Mouse (Mus musculus) thymus, postnatal 14 days (tissue): ENCODE measurements around the gene Hoxc13.

Experiments
- DNase-seq: peaks from one replicate; pipeline ENCODE4 v3.0.0; 2021

Gene Hoxc13

DNA sequence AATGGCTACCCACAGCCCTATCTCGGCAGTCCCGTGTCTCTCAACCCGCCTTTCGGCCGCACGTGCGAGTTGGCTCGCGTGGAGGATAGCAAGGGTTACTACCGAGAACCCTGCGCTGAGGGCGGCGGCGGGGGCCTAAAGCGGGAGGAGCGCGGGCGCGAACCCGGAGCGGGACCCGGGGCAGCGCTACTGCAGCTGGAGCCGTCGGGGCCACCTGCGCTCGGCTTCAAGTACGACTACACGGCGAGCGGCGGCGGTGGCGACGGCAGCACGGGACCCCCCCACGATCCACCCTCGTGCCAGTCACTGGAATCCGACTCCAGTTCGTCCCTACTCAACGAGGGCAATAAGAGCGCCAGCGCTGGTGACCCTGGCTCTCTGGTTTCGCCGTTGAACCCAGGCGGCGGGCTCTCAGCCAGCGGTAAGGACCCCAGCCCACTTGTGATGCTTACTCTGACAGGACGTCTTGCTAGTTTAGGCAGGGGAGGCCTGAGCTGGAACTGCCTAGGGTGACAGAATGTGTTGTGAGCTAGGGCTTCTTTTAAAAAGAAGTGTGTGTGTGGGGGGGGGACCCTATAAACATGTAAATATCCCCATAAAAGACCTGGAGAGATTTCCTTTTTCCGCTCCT lies 16.2 kb downstream of the Hoxc13 start:
- DNase-seq = no peak

DNA sequence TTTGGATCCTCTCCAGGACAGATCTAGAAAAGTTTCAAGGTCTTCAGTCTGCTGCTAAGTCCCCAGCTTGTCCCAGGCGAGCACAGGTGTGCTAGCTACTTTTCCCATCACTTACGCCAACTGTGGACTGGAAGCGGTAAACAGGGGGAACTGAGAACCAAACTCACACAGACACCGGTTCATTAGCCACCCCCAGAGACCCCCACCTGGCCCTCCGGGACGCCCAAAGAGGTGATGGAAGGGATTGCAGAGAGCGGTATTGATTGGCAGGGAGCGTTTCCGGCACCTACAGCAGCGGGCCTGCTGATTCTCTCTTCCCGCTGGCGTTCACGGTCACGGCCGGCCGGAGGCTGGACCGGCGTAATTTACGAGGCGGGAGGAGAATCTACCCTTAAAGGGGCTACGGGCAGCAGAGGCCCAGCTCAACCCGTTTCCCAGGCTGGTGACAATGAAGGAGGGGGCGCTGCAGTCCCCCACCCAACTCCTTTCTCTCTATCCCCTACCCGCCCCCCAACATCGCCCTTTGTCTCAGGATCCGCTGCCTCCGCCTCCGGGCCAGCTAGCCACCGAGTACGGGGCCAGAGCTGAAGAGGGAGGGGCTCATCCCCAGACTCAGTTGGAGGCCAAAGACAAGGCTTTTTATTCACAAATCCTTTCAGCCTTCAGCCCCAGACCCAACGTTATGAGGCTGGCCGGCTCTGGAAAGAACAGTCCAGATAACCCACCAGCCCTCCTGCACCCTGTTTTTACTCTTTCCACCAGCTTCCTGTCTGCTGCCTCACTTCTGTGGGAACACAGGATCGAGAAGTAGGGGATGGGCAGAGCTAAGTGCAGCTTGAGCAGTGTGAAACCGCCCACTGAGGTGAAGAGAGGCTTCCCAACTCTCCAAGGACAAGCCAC lies 18.6 kb downstream of the Hoxc13 start:
- no peak for DNase-seq

DNA sequence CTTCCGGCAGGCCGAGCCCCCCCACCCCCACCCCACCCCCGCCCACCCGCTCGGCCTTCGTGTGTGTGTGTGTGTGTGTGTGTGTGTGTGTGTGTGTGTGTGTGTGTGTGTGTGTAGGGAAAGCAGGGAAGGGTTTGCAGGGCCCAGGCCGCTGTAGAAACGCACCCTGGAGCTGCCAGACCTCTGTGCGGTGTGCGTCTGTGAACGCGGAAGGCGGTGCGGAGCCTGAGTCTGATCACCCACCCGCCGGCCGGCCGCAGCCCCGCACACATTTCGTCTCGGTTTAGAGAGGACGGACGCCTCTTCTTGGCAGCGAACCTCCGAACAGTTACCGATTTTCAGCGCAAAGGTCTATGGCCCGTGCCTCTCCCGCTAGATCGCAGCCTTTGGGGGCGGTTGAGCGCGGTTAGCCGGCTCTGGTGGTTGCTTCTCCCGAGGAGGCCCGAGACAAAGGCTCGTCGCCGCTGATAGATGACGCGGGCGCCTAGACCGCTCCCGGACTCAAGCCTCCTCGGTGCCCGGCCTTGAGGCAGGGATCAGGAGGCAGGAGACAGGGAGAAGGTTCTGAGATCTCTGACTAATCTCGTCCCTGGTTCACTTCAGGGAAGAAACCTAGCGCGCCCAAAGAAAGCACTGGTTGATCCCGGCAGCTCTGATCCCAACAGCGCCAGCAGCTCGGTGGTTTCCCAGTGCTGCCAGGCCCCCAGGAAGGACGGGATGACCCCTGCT lies 22.0 kb downstream of the Hoxc13 start:
- DNase-seq = no peak

DNA sequence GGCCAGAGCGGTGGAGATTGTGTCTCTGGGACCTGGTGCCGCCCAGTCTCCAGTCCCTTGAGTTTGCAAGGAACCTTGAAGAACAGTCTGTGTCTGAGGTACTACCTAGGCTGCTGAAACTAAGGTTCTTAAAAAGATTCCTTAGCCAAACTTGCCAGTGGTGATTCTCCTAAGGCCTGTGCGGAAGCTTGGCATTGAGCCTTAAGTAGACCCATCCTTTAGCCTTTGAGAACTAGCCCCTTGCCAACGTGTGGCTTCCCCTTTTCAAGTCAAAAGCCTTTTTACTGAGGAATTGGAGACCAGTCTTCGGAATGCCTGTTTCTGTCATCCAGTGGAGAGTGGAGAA lies 22.5 kb downstream of the Hoxc13 start:
- no peak for DNase-seq

DNA sequence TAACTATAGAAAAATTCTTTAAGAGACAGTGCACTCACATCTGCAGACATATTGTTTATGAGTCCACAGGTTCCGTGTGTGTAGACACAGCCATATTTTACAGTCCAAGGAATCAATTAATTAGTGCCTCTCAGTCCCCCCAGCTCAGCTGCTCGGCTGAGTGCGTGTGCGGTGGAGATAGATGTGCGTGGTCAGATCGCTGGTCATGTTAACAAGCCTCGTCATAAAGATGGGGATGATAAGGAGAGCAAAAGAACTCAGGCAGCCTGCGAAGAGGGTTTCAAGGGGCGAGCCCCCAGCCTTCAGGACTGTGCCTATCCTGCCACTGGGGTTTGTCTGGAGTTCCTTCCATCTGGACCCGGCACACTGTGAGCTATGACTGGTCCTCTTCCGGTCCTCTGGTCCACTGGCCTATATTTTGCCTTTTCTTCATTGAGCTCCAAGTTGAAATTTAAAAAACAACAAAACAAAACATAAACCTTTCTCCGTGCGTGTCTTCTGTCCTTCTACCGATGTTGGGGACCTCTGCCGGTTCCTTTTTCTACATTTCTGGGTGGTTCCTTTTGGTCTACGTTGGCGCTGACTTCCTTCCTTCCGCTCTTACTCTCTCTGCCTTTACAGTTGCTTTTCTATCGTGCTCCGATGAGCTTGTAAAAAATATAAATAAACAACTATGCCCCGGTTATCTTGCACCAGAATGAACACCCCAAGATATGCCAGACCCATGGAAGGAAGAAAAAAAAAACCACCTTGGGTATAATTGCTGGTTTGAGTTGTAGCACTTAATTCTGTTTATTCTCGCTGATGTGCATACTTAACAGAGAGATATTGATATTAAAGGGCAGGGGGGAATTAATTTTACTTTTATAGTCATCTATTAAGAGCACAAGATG lies 24.5 kb downstream of the Hoxc13 start:
- DNase-seq = no peak

DNA sequence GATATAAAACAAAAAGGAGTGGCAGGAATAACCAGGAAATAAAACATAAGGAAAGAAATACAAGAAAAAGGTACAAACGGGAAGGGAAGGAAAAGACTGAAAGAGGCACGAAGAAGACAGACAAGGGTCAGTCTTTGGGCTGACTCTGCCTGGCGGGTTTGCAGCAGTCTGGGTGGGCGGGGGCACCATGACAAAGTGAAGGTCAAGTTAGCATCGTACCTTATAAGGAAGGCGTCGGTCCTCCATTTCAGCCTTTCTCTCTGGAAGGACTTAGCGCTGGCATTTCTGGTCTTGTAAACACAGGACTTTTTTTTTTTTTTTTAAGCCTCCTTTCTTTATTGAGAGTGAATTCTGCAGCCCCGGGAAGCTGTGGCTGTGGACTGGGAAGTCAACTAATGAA lies 26.4 kb downstream of the Hoxc13 start:
- no peak for DNase-seq

DNA sequence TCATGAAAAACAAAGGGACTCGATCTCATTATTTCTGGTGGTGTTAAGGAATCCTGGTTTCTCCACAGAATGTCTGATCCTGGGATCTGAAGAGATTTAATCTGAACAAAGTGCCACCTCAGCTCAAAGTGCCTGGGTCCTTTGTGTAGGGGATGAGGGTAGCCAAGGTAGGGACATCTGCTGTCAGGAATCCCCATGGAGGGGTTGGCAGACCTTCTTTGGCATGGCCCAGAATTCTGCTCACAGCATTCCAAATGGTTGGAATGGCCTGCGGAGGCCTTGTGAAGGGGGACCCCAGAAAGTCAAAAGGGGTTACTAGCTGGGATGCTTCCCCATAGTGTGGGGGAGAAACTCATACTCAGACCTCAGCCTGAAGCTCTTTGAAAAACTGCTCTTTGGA lies 27.9 kb downstream of the Hoxc13 start:
- no peak for DNase-seq

DNA sequence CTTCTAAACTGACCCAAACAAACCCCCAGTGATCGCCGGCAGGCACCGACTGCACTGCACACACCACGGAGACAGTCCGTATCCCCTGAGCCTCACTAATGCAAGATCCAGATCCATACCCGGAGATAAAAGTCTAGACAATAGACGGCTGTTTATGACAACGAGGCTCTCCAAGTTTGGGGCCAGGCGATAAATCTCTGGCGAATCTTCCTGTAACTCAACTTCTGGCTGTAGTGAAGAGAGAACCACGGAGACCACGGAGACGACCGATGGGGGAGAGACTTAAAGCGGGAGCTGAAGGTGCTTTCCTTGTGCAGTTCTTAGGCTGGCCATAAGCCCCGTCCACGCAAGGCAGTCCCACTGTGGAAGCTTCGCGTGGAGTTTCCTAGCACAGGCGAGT lies 28.8 kb downstream of the Hoxc13 start:
- no peak for DNase-seq

DNA sequence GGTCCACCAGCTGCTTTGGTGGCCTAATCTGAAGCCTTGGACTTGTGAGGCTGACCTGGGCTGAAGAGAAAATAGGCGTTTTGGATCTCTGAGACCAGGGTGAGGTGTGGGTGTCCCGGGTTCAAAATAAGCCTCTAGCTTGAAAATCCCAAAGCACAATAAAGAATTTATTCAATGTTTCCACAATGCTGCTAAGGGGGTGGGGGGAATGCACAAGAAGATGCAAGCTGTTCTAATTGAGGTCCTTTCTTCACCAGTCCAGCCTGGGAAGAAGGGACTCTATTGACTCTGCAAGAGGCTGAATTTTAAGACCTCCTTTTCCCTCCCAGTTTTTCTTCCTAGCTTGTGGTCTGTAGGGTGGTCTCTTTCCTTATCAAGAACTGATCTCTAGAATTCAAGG lies 30.0 kb downstream of the Hoxc13 start:
- DNase-seq = no peak

DNA sequence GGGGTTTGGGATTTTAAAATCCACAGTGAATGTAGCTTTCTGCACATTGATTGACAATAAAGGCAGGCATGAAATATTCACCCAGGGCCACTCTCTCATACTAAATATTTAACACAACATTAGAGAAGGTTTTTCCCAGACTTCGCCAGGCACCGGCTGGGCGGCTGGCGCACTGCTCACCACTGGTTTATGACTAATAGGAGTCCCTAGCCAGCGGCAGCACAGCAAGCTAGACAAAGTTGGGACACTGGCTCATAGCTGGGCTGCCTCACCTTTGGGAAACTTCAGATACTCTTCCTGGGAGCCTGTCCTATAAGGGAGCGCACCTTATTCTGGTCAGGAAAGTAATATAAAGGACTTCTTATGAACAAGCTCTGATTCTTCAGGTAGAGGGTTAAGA lies 32.7 kb downstream of the Hoxc13 start:
- no peak for DNase-seq

DNA sequence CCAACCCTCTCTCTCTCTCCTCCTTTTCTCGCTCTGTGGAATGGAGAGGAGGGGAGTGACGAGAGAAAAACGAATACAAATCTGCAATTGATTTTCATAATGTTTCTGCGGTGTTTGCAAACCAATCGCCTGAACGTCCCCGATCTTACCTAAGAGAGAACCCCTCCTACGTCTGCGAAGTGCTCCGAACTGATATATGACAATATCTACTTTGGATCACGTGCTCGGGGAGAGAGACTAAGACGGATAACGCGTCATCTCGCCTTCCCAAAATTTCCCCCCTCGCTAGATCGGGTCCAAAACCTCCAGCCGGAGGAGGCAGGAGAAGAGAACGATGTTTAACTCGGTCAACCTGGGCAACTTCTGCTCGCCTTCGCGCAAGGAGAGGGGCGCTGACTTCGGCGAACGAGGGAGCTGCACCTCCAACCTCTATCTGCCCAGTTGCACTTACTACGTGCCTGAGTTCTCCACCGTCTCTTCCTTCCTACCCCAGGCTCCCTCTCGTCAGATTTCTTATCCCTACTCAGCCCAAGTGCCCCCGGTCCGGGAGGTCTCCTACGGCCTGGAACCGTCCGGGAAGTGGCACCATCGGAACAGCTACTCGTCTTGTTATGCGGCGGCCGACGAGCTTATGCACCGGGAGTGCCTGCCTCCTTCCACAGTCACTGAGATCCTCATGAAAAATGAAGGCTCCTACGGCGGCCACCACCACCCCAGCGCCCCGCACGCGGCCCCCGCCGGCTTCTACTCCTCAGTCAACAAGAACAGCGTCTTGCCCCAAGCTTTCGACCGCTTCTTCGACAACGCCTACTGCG lies 33.5 kb downstream of the Hoxc13 start, which contains the start of gene Hoxc11:
Gene Hoxc11 (plus strand): TSS at position 236 of the 815 bp plus-strand sequence.
- DNase-seq = no peak

DNA sequence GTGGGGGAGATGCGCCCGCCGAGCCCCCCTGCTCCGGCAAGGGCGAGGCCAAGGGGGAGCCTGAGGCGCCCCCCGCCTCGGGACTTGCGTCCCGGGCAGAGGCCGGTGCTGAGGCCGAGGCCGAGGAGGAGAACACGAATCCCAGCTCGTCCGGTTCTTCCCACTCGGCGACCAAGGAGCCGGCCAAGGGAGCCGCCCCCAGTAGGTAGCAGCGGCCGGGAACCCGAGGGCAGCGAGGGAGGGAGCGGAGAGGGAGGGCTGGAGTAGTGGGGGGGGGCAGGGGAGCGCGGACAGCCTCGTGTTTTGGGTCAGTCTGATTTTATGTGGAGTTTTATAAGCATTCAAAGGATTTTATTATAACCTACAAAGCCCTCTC lies 34.1 kb downstream of the Hoxc13 start:
- DNase-seq = no peak

DNA sequence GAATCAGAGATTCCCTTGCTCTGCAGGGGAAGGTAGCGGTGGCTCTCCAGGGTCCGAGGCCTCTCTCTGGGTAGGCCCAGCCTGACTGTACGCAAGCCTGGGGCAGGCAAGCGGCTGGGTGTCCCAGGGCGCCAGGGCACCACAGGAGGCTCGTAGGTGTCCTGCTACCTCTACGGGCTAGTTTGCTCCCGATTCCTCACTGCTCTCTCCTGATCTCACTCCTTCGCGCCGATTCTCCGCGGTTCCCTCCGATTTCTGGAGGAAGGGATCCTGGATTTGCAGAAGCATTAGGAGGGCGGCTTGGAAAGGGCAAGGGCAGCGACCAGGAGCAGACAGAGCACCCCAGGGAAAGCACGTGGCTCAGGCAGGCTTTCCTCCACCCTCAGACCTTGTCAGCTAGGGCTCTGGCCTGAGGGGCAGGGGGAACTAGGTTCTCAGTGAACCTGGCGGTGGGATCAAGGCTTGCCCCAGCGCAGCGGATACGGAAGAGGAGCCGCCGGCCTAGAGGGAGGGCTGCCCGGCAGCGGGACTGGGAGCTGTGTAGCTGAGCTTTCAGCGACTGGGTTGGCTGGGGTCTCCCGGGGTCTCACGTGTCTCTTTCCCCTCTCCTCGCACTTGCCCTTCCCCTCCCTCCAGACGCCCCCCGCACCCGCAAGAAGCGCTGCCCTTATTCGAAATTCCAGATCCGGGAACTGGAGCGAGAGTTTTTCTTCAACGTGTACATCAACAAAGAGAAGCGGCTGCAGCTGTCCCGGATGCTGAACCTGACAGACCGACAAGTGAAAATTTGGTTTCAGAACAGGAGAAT lies 35.1 kb downstream of the Hoxc13 start:
- DNase-seq = no peak

DNA sequence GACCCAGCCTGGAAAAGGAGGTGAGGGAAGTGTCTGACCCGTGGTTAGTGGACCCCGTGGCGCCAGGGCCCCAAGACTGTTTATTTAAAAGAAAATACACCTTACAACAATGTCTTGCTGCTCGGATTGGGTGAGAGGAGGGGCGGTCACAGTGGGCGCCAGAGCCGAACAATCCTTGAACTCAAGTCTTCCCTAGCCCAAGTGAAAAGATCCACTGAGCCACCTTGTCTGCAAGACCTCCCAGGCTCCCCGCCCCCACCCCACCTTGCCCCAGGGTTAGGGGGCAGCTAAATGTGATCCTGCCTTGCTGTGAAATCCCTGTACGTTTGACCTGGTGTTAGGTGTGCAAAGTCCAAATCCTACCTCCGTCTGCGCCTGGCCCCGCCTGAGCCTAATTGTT lies 36.0 kb downstream of the Hoxc13 start:
- no peak for DNase-seq

DNA sequence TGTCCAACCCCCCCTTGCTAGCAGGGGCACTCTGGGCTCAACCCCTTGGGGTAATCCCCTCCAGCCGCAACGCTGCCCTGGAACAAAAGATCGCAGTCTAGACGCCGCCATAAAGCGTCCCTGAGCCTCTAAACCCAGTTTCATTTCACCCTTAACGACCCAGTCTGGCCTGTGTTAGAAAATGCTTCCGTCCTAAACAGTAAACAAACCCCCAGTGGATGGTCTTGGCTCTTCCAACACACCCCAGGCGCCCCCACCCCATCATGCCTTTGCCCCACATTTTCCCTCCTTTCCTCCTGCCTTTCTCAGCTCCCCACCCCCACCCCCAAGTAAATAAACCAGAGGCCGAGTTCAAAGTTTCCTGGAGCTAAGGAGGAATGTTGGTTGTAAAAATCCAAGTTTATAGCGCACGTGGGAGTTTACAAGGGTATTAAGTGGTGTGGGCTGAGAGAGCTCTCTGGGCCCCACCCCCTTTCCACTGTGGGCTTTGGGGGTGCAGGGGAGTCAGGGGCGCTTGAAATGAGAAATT lies 38.8 kb downstream of the Hoxc13 start:
- no peak for DNase-seq

DNA sequence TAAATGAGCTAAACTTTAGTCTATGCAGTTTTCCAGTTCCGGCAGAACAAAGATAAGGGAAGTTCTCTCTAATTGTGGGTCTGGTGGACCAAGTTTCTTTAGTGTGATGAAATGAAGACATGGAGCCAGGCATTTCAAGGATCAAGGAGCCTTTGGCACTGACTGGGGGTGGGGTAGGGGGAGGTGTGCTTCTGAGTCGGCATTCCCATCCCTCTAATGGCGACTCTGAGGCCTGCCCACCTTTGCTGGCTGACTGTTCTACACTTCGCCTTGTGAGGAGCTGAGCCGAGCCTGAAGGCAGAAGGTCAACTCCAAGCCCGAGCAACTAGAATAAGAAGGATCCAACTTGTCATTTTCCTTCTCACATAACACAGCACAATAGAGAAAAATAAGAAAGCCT lies 40.8 kb downstream of the Hoxc13 start:
- DNase-seq = no peak

DNA sequence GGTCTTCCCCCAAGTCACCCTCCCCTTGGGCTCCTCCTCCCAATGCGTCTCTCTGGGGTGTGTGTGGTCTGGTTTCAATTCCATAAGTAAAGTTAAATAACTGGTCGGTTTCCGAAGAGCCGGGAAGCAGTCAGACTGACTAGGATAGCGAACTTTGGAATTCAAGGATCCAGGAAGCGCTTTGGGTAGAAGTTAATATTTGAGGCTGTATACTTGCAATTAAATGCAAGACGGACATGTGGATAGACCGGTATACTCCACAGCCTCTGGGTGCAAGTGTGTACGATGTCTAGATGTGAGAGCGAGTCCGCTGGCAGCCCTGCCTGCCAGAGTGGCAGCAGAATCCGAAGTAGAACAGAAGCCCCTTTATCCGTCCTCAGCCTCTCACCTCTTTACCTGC lies 41.6 kb downstream of the Hoxc13 start:
- DNase-seq = no peak

DNA sequence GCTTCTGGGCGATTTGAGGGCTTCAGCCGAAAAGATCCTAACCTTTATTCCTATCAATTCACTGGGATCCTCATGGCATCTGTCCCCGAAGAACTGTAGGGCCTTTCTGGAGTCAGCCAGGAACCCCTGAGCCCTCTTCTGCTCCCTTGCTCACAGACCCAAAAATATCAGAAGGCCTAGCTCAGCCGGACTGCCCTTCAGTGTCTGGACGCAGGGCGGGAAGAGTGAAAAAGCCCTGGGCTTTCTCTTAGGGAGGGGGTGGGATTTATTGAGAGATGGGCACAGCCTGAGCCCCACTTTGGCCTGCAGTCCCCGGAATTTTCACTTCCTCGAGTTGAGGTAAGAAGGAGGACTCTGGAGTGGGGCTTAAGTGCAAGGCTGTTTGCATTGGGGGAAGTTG lies 42.4 kb downstream of the Hoxc13 start:
- no peak for DNase-seq

DNA sequence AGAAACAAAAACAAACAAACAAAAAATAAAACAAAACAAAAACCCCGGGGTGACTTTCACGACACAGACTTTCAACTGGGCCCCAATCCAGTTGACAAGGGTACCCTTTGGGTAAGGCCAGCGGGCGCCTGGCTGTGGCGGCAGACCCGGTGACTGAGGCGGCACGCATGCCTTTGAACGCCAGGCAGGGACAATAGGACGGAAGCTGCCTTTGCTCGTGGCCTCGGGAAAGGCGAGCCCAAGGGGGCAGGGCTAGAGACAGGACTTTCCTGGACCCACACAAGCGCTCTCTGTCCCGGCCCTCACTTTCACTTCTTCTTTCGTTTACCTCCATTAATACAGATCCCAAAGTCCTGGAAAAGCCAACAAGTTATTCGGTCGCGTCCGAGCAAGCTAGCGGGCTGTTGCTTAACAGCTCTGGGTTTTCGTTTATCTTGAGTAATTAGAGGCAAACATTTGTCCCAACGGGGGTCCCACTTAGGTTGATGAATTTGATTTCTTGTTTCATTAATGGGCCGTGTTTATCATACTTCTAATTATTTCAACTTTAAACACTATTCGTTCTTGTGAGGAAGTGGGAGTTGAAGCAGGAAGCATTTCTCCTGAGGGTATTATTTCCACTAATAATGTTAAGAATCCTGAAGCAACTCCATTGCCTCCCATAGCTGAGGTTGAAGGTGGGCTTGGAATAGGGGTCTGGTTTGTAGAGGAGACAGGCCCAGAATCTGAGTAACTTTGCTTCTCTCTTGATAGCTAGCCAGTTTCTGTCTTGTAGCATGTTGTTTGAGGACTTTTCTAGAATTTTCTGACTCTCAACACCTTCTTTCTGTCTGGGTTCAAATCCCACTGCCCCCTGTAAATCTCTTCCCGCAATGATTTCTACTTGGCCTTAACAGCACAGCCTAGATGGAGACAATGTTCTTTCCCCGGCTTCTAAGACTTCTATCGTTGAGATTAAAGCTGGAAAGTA lies 43.1 kb downstream of the Hoxc13 start:
- DNase-seq = no peak
